Comparison of ENCODE assay signal across 22 mouse cellular contexts in the genomic region with DNA sequence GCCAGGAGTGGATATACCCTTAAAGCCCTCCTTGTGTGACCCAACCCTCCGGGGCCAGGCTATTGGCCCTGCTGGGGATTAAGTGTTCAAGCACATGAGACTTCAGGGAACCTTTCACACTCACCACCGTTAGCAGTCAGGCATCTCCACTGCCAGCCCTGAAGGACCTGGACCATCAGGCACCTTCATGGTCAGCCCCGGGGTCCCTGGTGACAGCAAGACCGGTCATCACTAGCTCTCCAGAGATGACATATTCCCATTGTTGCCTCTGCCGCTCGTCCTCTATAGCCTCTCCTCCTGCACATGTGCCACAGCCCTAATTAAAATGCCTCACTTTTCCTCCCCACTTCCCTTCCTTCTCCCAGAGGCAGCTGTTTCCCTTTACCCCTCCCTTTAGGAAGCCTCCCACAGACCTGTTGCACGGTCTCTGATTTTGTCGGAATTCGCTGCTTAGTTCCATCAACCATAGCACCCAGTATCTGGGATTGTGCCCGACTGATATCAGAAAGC.
A peak's percentile ranks its signal among the peaks of the same experiment; 100 is the strongest.
DNase-seq lines count a peak whose midpoint lies in the region; ATAC-seq lines count a peak whose summit lies in the region.
"Had no signal": no experiment of that assay in that cellular context is flagged by ENCODE, and none has a peak within 500 bp of the region (broad histone marks: within the 10 kb centered on the region; RNA-seq: fewer than 3 reads in every experiment).

No protein-coding gene starts in this region.

- 0 out of 2 replicates have a peak overlapping the region, but pooled peaks have one; percentile 9 for H3K27ac ChIP-seq in heart, embryonic 12.5 days (ENCODE audit: poor library complexity, severe bottlenecking)
- H3K27ac ChIP-seq in heart, embryonic 16.5 days (ENCODE audit: low read length) = peak overlapping the region; percentile 44
- H3K27ac ChIP-seq: embryonic facial prominence, embryonic 12.5 days; forebrain, embryonic 15.5 days; hindbrain, embryonic 12.5 days had no signal

- 49% methylated on average over 10 of the region's 10 CpGs for WGBS in heart, embryonic 12.5 days
- 48% methylated on average over 10 of the region's 10 CpGs for WGBS in heart, embryonic 16.5 days

- H3K9ac ChIP-seq in heart, embryonic 12.5 days = 0 out of 2 replicates have a peak overlapping the region, but pooled peaks have one; percentile 11
- H3K9ac ChIP-seq in heart, embryonic 16.5 days (ENCODE audit: low read length) = peak overlapping the region; percentile 30; the same call in 1 of the 2 replicates
- H3K9ac ChIP-seq: embryonic facial prominence, embryonic 12.5 days; forebrain, embryonic 15.5 days; hindbrain, embryonic 12.5 days had no signal

- no peak overlapping the region for H3K4me3 ChIP-seq in heart, embryonic 12.5 days
- H3K4me3 ChIP-seq in heart, embryonic 16.5 days (ENCODE audit: low read length) = no peak overlapping the region
- H3K4me3 ChIP-seq: embryonic facial prominence, embryonic 12.5 days; forebrain, embryonic 15.5 days; hindbrain, embryonic 12.5 days had no signal

- H3K27me3 ChIP-seq in heart, embryonic 12.5 days (replicated peaks) = no peaks in the 10 kb centered on the region
- no peaks in the 10 kb centered on the region for H3K27me3 ChIP-seq in heart, embryonic 16.5 days (ENCODE audit: control insufficient read depth, insufficient read depth, low read length)
- H3K27me3 ChIP-seq: embryonic facial prominence, embryonic 12.5 days; forebrain, embryonic 15.5 days; hindbrain, embryonic 12.5 days had no signal

- peaks cover 4% of the 10 kb centered on the region; the same call in 1 of the 2 replicates for H3K36me3 ChIP-seq in heart, embryonic 12.5 days
- H3K36me3 ChIP-seq in heart, embryonic 16.5 days (ENCODE audit: control insufficient read depth, insufficient read depth) = no peaks in the 10 kb centered on the region
- H3K36me3 ChIP-seq: embryonic facial prominence, embryonic 12.5 days; forebrain, embryonic 15.5 days; G1E; hindbrain, embryonic 12.5 days had no signal

- ATAC-seq in heart, embryonic 12.5 days (ENCODE audit: insufficient number of reproducible peaks, low FRiP score) = no peak
- no peak for ATAC-seq in heart, embryonic 16.5 days (replicated peaks; ENCODE audit: extremely low read depth, insufficient read depth, low FRiP score)
- ATAC-seq: CD4-positive, CD25-positive, alpha-beta regulatory T cell, adult 4 months; forebrain, embryonic 15.5 days; hindbrain, embryonic 16.5 days; inflammation-experienced regulatory T-cells, adult 6 months; intestine, postnatal 0 days had no signal

- peak; percentile 6 for DNase-seq in cerebellum, adult 9-10 months
- no peak for DNase-seq in cerebellum, adult 11-12 months
- no peak for DNase-seq in heart, adult 18-20 months
- DNase-seq in heart, postnatal 36 days = no peak
- DNase-seq in retina, postnatal 1 day = peak; percentile 68
- no peak for DNase-seq in retina, embryonic 14.5 days (ENCODE audit: low spot score)
- DNase-seq: adrenal gland, adult 8-10 months; adrenal gland, postnatal 36 days; B cell, adult 2 months; cerebellum, adult 8-10 months; cerebellum, postnatal 25 days; gastrocnemius, postnatal 36 days had no signal

- peaks cover 7% of the 10 kb centered on the region for H3K9me3 ChIP-seq in heart, embryonic 12.5 days (replicated peaks)
- no peaks in the 10 kb centered on the region for H3K9me3 ChIP-seq in heart, embryonic 16.5 days (replicated peaks; ENCODE audit: control insufficient read depth, low read length)
- H3K9me3 ChIP-seq: embryonic facial prominence, embryonic 12.5 days; forebrain, embryonic 15.5 days; G1E; hindbrain, embryonic 12.5 days had no signal

- no peak overlapping the region for H3K4me2 ChIP-seq in heart, embryonic 12.5 days
- no peak overlapping the region for H3K4me2 ChIP-seq in heart, embryonic 16.5 days (ENCODE audit: low read depth, low read length)
- H3K4me2 ChIP-seq: embryonic facial prominence, embryonic 12.5 days; forebrain, embryonic 15.5 days; hindbrain, embryonic 12.5 days had no signal

- intact Hi-C loops in heart, postnatal 36 days (cut with DNase I) = loop anchor here (5.0 to 10.0 kb wide), 5 partner anchors 207 to 420 kb away; a partner anchor contains a TSS

- H3K4me1 ChIP-seq in heart, embryonic 12.5 days (replicated peaks) = peaks cover 55% of the 10 kb centered on the region
- peaks cover 52% of the 10 kb centered on the region for H3K4me1 ChIP-seq in heart, embryonic 16.5 days (ENCODE audit: control insufficient read depth, insufficient read depth, low read length)

Comparison
In these comparisons a context has a peak if more than half of its experiments do, and no peak if none do; other contexts are left out.
1. DNase-seq: peak in cerebellum, adult 9-10 months (single experiment) and retina, postnatal 1 day (single experiment); none in cerebellum, adult 11-12 months (single experiment), heart, adult 18-20 months (0 of 2), heart, postnatal 36 days (0 of 2) and retina, embryonic 14.5 days (single experiment).